Mouse (Mus musculus) liver, postnatal 0 days (tissue): ENCODE results near the gene Agtr1a. TPM values are rescaled to one million over a fixed set of nuclear protein-coding genes. Genes with fewer than 3 reads are reported as not detected.

Experiments
- ATAC-seq: fragments of 200-750 bp; cut with Nextera tagmentation; 2 replicates; pipeline ENCODE4 v1.8.0; 2017; ENCODE audit warnings: mild to moderate bottlenecking, moderate library complexity
- DNase-seq: peaks from one replicate; pipeline ENCODE4 v3.0.0-alpha.2; 2016
- H3K27ac ChIP-seq: fragments of 300-500 bp; sonication (generic); 2 replicates; pipeline ENCODE4 v1.5.1; 2014; ENCODE audit warnings: antibody characterized with exemption, moderate library complexity, mild to moderate bottlenecking, low read depth
- H3K27me3 ChIP-seq: fragments of 300-500 bp; sonication (generic); 2 replicates; pipeline ENCODE4 v1.6.1; 2014; ENCODE audit warnings: low read length, control low read depth, mixed read lengths; ENCODE audit not compliant: insufficient read depth
- H3K36me3 ChIP-seq: fragments of 300-500 bp; sonication (generic); replicated peaks from 2 replicates; pipeline ENCODE4 v1.6.1; 2014; ENCODE audit warnings: mild to moderate bottlenecking, control low read depth, low read length, moderate library complexity, mixed read lengths; ENCODE audit not compliant: insufficient read depth
- H3K4me1 ChIP-seq: fragments of 300-500 bp; sonication (generic); 2 replicates; pipeline ENCODE4 v1.6.1; 2014; ENCODE audit warnings: antibody characterized with exemption, mild to moderate bottlenecking, control low read depth; ENCODE audit not compliant: insufficient read depth
- H3K4me2 ChIP-seq: fragments of 300-500 bp; sonication (generic); 2 replicates; pipeline ENCODE4 v1.6.1; 2014; ENCODE audit warnings: low read depth, mild to moderate bottlenecking, low read length, moderate library complexity, mixed read lengths
- H3K4me3 ChIP-seq: fragments of 300-500 bp; sonication (generic); 2 replicates; pipeline ENCODE4 v1.5.1; 2014; ENCODE audit warnings: low read depth, low read length
- H3K9ac ChIP-seq: fragments of 300-500 bp; sonication (generic); replicated peaks from 2 replicates; pipeline ENCODE4 v1.6.1; 2014; ENCODE audit warnings: mild to moderate bottlenecking, moderate library complexity
- H3K9me3 ChIP-seq: fragments of 300-500 bp; sonication (generic); 2 replicates; pipeline ENCODE4 v1.6.1; 2016; ENCODE audit warnings: mild to moderate bottlenecking, control low read depth, low read length, mixed read lengths
- CTCF ChIP-seq: sonication (generic); IDR thresholded peaks from 2 replicates; pipeline ENCODE4 v1.5.1; 2016; ENCODE audit warnings: antibody characterized with exemption, low read depth
- EP300 ChIP-seq: IDR thresholded peaks from 2 replicates; pipeline ENCODE4 v1.6.1; 2016; ENCODE audit warnings: antibody characterized with exemption, low read depth, mild to moderate bottlenecking
- WGBS: fragments of 180-500 bp; shearing (Covaris S2); extraction: QIAGEN DNeasy Blood & Tissue Kit; methylation state at CpG from one replicate; pipeline ENCODE4 v1.1.7; 2014; ENCODE audit not compliant: insufficient replicate concordance; 5-methylcytosine and 5-hydroxymethylcytosine counted together
- polyA plus RNA-seq: library from polyadenylated mRNA; unstranded; fragments of >200 nt; fragmentation: Nextera tagmentation; extraction: Ambion mirVana; gene quantifications from 2 replicates; pipeline ENCODE4 v1.2.1, GENCODE M21; 2015

Agtr1a gene
- polyA plus RNA-seq, 1 experiment from 2014 or later, result 39.7 TPM

- TF ChIP-seq EP300 (no peak), CTCF (no peak)
- WGBS, result 63% methylated on average over 3 of the region's 3 CpGs
- H3K27ac ChIP-seq, result no peak overlapping the region
- H3K4me3 ChIP-seq, result no peak overlapping the region
- ATAC-seq (no peak), DNase-seq (no peak)
- no peaks in the 10 kb centered on the region for H3K9me3 ChIP-seq
- no peaks in the 10 kb centered on the region for H3K36me3 ChIP-seq
- no peaks in the 10 kb centered on the region for H3K27me3 ChIP-seq
- H3K4me2 ChIP-seq, result no peak overlapping the region
- no peak overlapping the region for H3K9ac ChIP-seq
- H3K4me1 ChIP-seq, result peaks cover 6% of the 10 kb centered on the region; the same call in 1 of the 2 replicates
Observed at GRCm38 (mm10) chr13:30334667-30335066, 1.6 kb upstream of the Agtr1a start.

GRCm38 (mm10) chr13:30336913-30337312 is 672 bp downstream of the Agtr1a start:
- no peaks in the 10 kb centered on the region for H3K27me3 ChIP-seq
- WGBS, result 31% methylated on average over 9 of the region's 9 CpGs
- no peaks in the 10 kb centered on the region for H3K36me3 ChIP-seq
- H3K4me3 ChIP-seq, result peak overlapping the region; percentile 67
- H3K9ac ChIP-seq, result peak overlapping the region; percentile 83
- peak overlapping the region; percentile 68 for H3K4me2 ChIP-seq
- no peak for ATAC-seq
- DNase-seq, result no peak
- H3K4me1 ChIP-seq, result peaks cover 6% of the 10 kb centered on the region; the same call in 1 of the 2 replicates
- H3K27ac ChIP-seq, result peak overlapping the region; percentile 82
- H3K9me3 ChIP-seq, result no peaks in the 10 kb centered on the region
- TF ChIP-seq CTCF, result no peak
- no peak for TF ChIP-seq EP300

GRCm38 (mm10) chr13:30337646-30338045 is 1.4 kb downstream of the Agtr1a start:
- peak overlapping the region; percentile 67 for H3K27ac ChIP-seq
- H3K4me3 ChIP-seq, result peak overlapping the region; percentile 67

GRCm38 (mm10) chr13:30338576-30338975 is 2.3 kb downstream of the Agtr1a start:
- Histone ChIP-seq H3K4me3 (peak overlapping the region; percentile 67), H3K36me3 (no peaks in the 10 kb centered on the region), H3K4me2 (peak overlapping the region; percentile 68), H3K9ac (peak overlapping the region; percentile 83), H3K4me1 (peaks cover 2% of the 10 kb centered on the region; the same call in 1 of the 2 replicates), H3K27me3 (no peaks in the 10 kb centered on the region), H3K27ac (peak overlapping the region; percentile 67), H3K9me3 (no peaks in the 10 kb centered on the region)
- WGBS, result 51% methylated on average over 5 of the region's 5 CpGs
- ATAC-seq (no peak), DNase-seq (no peak)
- no peak for TF ChIP-seq CTCF
- TF ChIP-seq EP300, result no peak

More at GRCm38 (mm10) chr13:30337646-30338045, 1.4 kb downstream of the Agtr1a start:
- H3K36me3 ChIP-seq, result no peaks in the 10 kb centered on the region
- no peaks in the 10 kb centered on the region for H3K9me3 ChIP-seq
- peak overlapping the region; percentile 83 for H3K9ac ChIP-seq
- H3K4me2 ChIP-seq, result peak overlapping the region; percentile 68
- ATAC-seq (no peak), DNase-seq (no peak)
- H3K27me3 ChIP-seq, result no peaks in the 10 kb centered on the region
- 48% methylated on average over 7 of the region's 7 CpGs for WGBS
- peaks cover 1% of the 10 kb centered on the region; the same call in 1 of the 2 replicates for H3K4me1 ChIP-seq
- TF ChIP-seq EP300 (no peak), CTCF (no peak)

GRCm38 (mm10) chr13:30339927-30340326 is 3.7 kb downstream of the Agtr1a start:
- Histone ChIP-seq H3K27me3 (no peaks in the 10 kb centered on the region), H3K9ac (peak overlapping the region; percentile 22; the same call in 1 of the 2 replicates), H3K4me2 (peak overlapping the region; percentile 53), H3K27ac (peak overlapping the region; percentile 81), H3K36me3 (no peaks in the 10 kb centered on the region), H3K9me3 (no peaks in the 10 kb centered on the region), H3K4me1 (peaks cover 4% of the 10 kb centered on the region; the same call in 1 of the 2 replicates), H3K4me3 (peak overlapping the region; percentile 1; the same call in 1 of the 2 replicates)
- ATAC-seq, result peak; percentile 77
- TF ChIP-seq EP300 (peak; percentile 60; the same call in 1 of the 2 replicates), CTCF (no peak)
- WGBS, result 69% methylated on average over 8 of the region's 8 CpGs
- peak; percentile 42 for DNase-seq

- Histone ChIP-seq H3K27me3 (no peaks in the 10 kb centered on the region), H3K4me3 (no peak overlapping the region), H3K36me3 (no peaks in the 10 kb centered on the region), H3K27ac (no peak overlapping the region), H3K4me1 (peaks cover 10% of the 10 kb centered on the region; the same call in 1 of the 2 replicates), H3K4me2 (no peak overlapping the region), H3K9me3 (no peaks in the 10 kb centered on the region), H3K9ac (no peak overlapping the region)
- ATAC-seq (no peak), DNase-seq (no peak)
- WGBS, result 81% methylated on average over 19 of the region's 19 CpGs
- TF ChIP-seq CTCF (no peak), EP300 (no peak)
Observed at GRCm38 (mm10) chr13:30341987-30342898, 6.0 kb downstream of the Agtr1a start.
